Mouse (Mus musculus) cerebellum, adult 9-11 months (tissue): Measurements from ENCODE around the gene Nsmf.

ENCODE experiments used
- DNase-seq: peaks from one replicate; pipeline ENCODE4 v3.0.0; 2022

Gene Nsmf

GRCm38 (mm10) chr2:25087842-25088241, 33.7 kb downstream of the Nsmf start:
- DNase-seq, result no peak

- DNase-seq, result no peak
Observed at GRCm38 (mm10) chr2:25088636-25089035, 34.5 kb downstream of the Nsmf start.

DNA sequence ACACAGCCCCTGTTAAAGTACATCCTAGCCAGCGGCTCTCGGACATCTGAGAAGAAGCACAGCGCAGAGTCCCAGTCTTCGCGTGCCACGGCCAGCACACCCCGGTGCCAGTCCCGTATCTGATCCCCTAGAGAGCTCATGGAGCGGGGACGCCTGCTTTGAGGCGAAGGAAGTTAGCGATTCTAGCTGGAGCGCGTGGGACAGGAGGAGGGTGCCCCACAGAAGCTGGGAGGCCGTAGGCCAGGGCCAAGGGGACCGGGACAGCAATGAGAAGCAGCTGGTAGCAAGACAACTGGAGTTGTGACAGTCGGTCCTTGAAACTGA, 40.6 kb downstream of the Nsmf start:
- no peak for DNase-seq

GRCm38 (mm10) chr2:25095109-25095850, 41.1 kb downstream of the Nsmf start, which contains the start of gene Noxa1:
Noxa1 (minus strand) TSS chr2:25095149.
- DNase-seq, result no peak

DNA sequence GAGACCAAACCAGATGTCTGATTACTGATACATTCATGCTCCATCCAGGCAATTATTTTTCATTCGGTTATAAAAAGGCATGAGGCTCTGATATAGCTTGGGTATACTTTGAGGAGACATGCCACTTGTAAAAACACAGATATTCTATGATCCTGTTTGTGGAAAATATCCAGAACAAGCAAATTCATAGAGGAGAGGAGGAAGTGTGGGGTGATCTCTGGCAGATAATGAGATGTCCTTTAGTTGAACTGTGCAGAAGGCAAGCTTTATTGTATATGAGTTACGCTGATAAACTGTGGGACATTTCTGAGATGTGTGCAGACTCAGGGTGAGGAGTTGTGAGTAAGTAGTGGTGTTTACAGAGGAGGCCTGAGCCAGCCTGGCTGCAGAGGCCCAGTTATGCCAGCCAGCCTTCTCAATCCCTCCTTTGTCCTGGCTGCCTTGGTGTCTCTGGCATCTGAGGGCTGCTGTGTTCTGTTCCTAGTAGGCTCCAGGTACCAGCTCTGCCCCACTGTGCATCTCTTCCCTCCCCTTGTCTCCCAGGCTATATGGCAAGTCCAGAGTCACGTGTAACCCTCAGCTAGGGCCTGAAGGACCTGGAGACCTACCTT, 44.0 kb downstream of the Nsmf start:
- no peak for DNase-seq

DNA sequence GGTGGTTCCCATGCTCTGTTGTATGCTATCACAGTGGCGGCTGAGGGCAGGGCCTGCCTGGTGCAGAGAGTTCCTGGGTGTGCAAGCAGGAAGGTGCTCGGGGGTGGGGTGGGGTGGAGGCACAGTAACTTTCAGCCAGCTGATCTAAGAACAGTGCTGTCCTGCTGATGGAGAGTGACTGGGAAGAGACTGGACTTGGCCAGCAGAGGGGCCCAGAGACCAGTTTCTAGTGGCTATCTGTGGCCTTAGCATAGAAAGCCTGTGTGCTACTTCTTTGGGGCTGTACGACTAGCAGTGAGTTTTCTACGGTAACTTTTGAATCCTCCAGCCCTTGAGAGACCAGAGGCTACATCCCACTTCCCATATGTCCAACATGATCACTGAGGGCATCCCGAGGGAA, 44.8 kb downstream of the Nsmf start:
- DNase-seq, result no peak

DNA sequence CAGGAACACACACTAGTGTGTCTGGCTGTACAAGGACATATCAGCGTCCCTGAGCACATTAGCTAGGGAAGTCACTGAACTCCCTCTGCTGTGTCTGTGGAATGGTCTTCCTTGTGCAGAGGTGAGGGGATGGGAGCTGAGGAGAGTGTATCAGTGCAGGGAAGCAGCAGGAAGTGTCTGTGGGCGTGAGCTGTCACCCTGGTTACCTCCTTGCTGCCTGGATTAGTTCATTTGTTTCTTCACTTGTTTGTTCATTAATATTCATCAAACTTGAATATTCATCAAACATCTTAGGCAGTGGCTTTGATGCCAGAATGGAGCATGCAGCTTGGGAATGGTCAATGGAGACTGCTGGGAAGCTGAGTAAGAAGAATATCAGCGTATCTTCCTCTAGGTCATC, 45.5 kb downstream of the Nsmf start:
- DNase-seq, result no peak

DNA sequence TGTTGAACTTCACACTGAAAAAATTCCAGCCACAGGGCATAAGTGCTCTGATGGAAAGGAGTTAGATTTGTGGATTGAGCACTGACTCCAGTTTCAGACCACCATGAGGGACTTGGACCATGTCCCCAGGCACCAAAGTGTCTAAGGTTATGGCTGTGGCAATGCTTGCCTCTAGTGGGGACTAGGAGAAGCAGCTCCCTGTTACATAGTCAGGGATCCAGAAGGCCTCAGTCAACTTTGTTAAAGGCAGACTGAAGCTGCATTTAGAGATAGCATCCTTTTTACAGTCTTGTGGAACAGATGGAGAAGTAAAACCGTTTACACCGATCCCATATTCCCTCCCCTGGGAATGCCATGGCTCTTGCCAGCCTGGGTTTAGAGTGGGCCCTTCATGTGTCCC, 50.0 kb downstream of the Nsmf start:
- no peak for DNase-seq

DNA sequence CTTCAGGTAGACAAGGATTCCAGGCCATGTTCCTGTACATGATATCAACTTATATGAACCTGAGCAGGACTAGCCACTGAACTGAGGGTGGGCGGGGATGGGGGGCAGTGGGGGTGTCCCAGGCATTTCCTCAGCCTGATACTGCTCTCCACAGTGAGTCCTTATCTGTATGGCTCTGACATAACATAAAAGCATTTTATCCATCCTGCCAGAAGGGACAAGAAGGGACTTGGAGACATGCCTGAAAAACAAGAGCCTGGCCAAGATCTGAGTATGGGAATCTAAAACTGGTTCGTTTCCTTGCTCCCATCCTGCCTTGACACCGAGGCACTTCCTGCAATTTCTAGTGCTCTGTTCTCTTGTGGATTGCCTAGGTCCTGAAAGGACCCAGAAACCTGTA, 51.9 kb downstream of the Nsmf start:
- no peak for DNase-seq

DNA sequence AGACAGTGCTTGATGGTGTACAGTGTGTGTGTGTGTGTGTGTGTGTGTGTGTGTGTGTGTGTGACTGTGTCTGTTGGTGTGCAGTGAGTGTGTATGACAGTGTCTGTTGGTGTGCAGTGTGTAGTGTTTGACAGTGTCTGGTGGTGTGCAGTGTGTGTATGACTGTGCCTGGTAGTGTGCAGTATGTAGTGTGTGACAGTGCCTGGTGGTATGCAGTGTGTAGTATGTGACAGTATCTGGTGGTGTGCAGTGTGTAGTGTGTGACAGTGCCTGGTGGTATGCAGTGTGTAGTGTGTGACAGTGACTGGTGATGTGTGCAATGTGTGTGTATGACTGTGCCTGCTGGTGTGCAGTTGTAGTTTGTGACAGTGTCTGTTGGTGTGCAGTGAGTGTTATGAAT, 55.3 kb downstream of the Nsmf start:
- DNase-seq, result no peak

DNA sequence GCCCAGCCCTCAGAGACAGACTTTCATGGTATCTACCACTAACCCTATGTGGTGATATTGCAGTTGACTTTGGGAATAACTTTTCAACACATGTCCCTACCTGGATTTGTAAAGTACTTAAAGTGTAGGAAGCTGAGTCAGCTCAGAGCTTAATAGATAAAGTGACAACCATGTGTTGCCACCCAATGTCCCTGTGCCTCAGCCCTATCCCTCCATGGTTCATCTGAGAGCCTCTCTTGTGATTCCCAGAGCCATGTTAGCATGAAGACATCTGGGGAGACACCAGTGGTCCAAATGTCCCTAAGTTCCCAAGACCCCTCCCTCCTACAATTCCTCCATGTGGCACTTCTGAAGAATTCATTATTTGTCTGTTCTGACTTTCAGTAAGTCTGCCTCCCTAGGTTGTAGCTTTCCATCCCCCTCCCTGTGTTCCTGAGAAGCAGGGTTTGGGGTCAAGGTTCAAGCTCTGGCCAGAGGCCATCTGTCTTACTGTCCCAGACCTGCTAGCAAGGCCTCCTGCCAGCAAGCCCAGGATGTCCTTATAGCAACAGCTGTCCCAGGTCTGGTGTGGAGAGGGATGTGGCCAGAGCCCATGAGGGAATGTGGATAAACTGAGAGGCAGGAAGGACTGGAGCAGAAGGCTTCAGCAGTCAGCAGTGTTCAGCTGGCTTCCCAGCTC, 56.5 kb downstream of the Nsmf start:
- no peak for DNase-seq

DNA sequence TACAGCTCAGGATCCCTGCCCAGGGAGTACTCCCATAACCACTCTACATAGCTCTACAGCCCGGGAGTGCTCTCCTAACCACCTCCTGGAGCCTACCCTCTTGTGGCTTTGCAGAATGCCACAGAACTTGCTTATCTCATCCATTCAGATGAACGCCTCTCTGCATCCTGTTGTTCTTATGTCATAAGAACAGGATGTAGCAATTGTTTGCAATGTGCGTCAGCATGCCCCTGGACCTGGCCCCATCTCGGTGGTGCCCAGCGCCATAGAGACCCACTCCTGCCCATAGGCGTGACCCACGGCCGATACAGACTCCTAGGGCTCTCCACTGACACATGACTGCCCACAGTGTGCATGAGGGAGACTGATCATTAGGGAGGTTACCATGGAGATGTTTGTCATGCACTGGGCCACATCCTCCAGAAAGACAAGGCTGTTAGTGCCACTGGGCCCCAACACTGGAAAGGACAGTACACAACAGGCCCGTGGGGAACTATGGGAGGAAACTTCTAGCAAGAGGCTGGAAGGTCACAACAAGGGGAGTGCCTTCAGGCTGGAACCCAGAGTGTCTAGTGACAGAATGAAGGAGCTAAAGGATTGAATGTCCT, 57.1 kb downstream of the Nsmf start:
- DNase-seq, result no peak
